Mouse (Mus musculus) stomach, embryonic 14.5 days (tissue): ENCODE data around the gene Pcbp1. TPM values are rescaled to one million over a fixed set of nuclear protein-coding genes. Genes with fewer than 3 reads are reported as not detected.
"Not testable (repeated sequence)": the region's sequence is repeated elsewhere in the genome, so short reads cannot be mapped to it uniquely, and the experiment has no call there.

ENCODE experiments used
- ATAC-seq: fragments of 200-750 bp; cut with Nextera tagmentation; 2 replicates; pipeline ENCODE4 v1.8.0; 2017; ENCODE audit warnings: low read depth, moderate TSS enrichment; ENCODE audit not compliant: insufficient number of reproducible peaks, insufficient read depth, low FRiP score
- H3K27ac ChIP-seq: fragments of 300-500 bp; sonication (generic); 2 replicates; pipeline ENCODE4 v1.5.1; 2014; ENCODE audit warnings: mild to moderate bottlenecking, low read length, moderate library complexity, mixed read lengths
- H3K27me3 ChIP-seq: fragments of 300-500 bp; sonication (generic); 2 replicates; pipeline ENCODE4 v1.6.1; 2014; ENCODE audit warnings: low read length, control low read depth, mixed read lengths; ENCODE audit not compliant: control insufficient read depth, insufficient read depth
- H3K36me3 ChIP-seq: fragments of 300-500 bp; sonication (generic); 2 replicates; pipeline ENCODE4 v1.6.1; 2014; ENCODE audit warnings: mild to moderate bottlenecking, control low read depth, low read length, moderate library complexity, mixed read lengths; ENCODE audit not compliant: control insufficient read depth, insufficient read depth
- H3K4me1 ChIP-seq: fragments of 300-500 bp; sonication (generic); 2 replicates; pipeline ENCODE4 v1.6.1; 2014; ENCODE audit warnings: low read length, control low read depth, mixed read lengths; ENCODE audit not compliant: control insufficient read depth, insufficient read depth
- H3K4me2 ChIP-seq: fragments of 300-500 bp; sonication (generic); replicated peaks from 2 replicates; pipeline ENCODE4 v1.6.1; 2014; ENCODE audit warnings: low read depth, low read length, control low read depth
- H3K4me3 ChIP-seq: fragments of 300-500 bp; sonication (generic); 2 replicates; pipeline ENCODE4 v1.5.1; 2014; ENCODE audit warnings: low read depth, low read length, control low read depth
- H3K9ac ChIP-seq: fragments of 300-500 bp; sonication (generic); replicated peaks from 2 replicates; pipeline ENCODE4 v1.6.1; 2014; ENCODE audit warnings: low read depth, mild to moderate bottlenecking, control low read depth, low read length, moderate library complexity, mixed read lengths
- H3K9me3 ChIP-seq: fragments of 300-500 bp; sonication (generic); 2 replicates; pipeline ENCODE4 v1.6.1; 2016; ENCODE audit warnings: low read depth, low read length, control low read depth; ENCODE audit not compliant: control insufficient read depth
- WGBS: fragments of 180-500 bp; shearing (Covaris S2); extraction: QIAGEN DNeasy Blood & Tissue Kit; methylation state at CpG from one replicate; pipeline ENCODE4 v1.1.7; 2014; 5-methylcytosine and 5-hydroxymethylcytosine counted together
- polyA plus RNA-seq: library from polyadenylated mRNA; unstranded; fragments of >200 nt; fragmentation: Nextera tagmentation; extraction: Ambion mirVana; gene quantifications from 2 replicates; pipeline ENCODE4 v1.2.1, GENCODE M21; 2014

Pcbp1 gene
- polyA plus RNA-seq, 1 experiment from 2014 or later: 230 TPM

DNA sequence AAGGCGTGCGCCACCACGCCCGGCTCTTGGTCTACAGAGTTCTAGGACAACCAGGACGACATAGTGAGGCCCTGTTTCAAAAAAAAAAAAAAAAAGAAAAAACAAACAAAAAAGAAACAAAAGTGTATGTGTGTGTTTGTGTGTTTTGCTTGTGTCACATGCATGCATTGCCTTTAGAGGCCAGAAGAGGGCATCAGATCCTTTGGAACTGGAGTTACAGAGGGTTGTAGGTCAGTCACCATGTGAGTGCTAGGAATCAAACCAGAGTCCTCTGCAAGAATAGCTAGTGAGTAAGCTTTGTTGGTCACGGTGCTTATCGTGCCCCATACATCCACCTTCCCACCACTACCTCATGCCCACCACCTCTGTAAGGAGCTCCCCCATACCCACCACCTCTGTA, 31.4 kb downstream of the Pcbp1 start:
- Histone ChIP-seq H3K4me3 (no peak overlapping the region), H3K4me2 (no peak overlapping the region), H3K36me3 (no peaks in the 10 kb centered on the region), H3K9me3 (no peaks in the 10 kb centered on the region), H3K27me3 (no peaks in the 10 kb centered on the region), H3K27ac (no peak overlapping the region), H3K4me1 (peaks cover 13% of the 10 kb centered on the region; the same call in 1 of the 2 replicates), H3K9ac (no peak overlapping the region)
- no peak for ATAC-seq
- WGBS: 89% methylated on average over 7 of the region's 7 CpGs

DNA sequence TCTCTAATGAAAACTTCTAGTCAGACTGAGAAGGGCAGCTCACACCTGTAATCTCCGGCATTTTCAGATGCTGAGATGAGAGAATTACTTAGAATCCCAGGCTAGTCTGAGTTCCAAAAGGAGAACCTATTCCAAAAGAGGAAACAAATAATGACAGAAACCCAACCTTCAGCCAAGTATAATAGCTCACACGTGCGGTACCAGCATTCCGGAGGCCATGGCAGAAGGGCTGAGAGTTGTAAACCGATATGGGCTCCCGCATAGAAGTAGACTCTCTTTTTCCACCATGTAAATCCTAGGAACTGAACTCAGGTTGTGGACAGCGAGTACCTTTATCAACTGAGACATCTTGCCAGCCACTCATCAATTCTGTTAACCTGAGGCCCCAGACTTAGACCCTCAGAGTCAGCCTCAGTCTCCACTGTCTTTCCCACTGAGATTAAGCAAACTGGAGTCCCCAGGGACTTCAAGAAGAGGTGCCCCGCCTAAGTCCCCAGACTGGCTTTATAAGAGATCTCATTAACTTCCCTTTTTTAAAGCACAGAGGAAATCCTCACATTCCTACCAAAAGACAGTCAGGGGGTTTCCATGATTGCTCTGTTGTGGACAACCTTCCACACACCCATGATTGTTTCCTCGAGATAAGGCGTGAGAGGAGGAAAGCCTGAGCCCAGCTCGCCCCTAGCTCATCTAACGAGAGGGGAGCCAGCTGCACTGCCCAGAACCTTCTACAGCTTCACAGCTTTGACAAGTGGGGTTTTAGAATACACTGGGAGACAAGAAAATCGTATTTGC, 32.5 kb downstream of the Pcbp1 start:
- H3K27ac ChIP-seq: no peak overlapping the region
- 61% methylated on average over 13 of the region's 13 CpGs for WGBS
- no peaks in the 10 kb centered on the region for H3K27me3 ChIP-seq
- H3K4me2 ChIP-seq: no peak overlapping the region
- no peak overlapping the region for H3K4me3 ChIP-seq
- no peaks in the 10 kb centered on the region for H3K36me3 ChIP-seq
- peaks cover 13% of the 10 kb centered on the region; the same call in 1 of the 2 replicates for H3K4me1 ChIP-seq
- no peak overlapping the region for H3K9ac ChIP-seq
- no peaks in the 10 kb centered on the region for H3K9me3 ChIP-seq
- no peak for ATAC-seq

DNA sequence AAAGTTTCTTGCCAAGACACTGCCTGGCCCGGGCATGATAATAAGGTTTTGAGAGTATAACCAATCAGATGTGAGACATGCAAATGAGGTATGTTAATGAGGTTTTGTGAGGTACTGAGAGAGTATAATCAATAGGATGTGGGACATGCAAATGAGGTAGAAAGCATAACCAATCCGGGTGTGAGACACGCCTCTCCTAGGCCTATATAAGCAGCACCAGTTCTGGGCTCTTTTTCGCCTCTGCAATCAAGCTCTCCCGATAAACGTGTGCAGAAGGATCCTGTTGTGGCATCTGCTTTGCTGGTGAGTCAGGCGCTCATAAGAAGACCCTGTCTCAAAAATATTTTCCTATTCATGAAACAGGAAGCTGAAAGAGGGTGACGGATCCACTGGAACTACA, 35.7 kb downstream of the Pcbp1 start:
- H3K4me2 ChIP-seq, H3K27me3 ChIP-seq, H3K9ac ChIP-seq, H3K4me3 ChIP-seq, H3K9me3 ChIP-seq, H3K27ac ChIP-seq, ATAC-seq, H3K36me3 ChIP-seq: not testable (repeated sequence)
- peaks cover 15% of the 10 kb centered on the region for H3K4me1 ChIP-seq
- 90% methylated on average over 8 of the region's 8 CpGs for WGBS

DNA sequence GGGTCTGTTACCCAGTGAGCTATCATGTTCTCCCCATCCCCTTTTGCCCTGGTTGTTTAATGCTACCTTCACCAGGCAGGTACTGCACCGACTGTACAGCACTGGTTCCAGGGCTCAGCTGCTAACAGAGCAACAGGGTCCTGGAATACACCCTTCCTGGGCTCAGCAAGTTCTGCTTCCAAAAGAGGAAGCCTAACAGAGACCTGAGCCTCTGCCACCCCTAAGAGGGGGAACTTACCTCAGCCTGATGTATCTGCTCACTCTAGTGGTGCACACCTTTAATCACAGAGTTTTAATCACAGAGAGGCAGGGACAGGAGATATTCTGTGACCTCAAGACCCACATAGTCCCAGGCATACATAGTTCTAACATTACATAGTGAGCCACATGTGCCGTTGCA, 36.2 kb downstream of the Pcbp1 start:
- H3K36me3 ChIP-seq: no peaks in the 10 kb centered on the region

DNA sequence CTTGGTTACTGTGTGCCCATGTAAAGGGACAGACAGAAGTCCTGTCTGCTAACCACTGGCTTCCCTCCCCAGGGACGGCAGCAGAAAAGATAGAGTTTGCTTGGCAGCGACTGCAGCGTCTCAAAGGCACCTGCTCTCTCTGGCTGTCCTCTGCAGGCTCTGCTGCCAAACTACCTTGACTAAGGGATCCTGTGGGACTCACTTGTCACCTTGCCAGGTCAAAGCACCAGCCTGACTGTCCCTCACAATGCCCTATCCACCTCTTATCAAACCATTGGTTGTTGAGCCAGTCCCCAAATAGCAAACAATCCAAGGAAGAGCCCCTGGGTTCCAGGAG, 38.0 kb downstream of the Pcbp1 start:
- no peak overlapping the region for H3K4me2 ChIP-seq
- no peak overlapping the region for H3K4me3 ChIP-seq
- peak overlapping the region; percentile 98 for H3K27ac ChIP-seq
- no peaks in the 10 kb centered on the region for H3K9me3 ChIP-seq
- no peaks in the 10 kb centered on the region for H3K36me3 ChIP-seq
- H3K27me3 ChIP-seq: no peaks in the 10 kb centered on the region
- 48% methylated on average over 3 of the region's 3 CpGs for WGBS
- H3K4me1 ChIP-seq: peaks cover 15% of the 10 kb centered on the region
- ATAC-seq: no peak
- peak overlapping the region; percentile 25; the same call in 1 of the 2 replicates for H3K9ac ChIP-seq

More for the DNA sequence above, 36.2 kb downstream of the Pcbp1 start:
- H3K4me3 ChIP-seq: no peak overlapping the region
- no peak overlapping the region for H3K9ac ChIP-seq
- WGBS: 90% methylated on average over 2 of the region's 2 CpGs
- peaks cover 15% of the 10 kb centered on the region for H3K4me1 ChIP-seq
- H3K9me3 ChIP-seq: no peaks in the 10 kb centered on the region
- no peak overlapping the region for H3K4me2 ChIP-seq
- no peaks in the 10 kb centered on the region for H3K27me3 ChIP-seq
- H3K27ac ChIP-seq: no peak overlapping the region
- ATAC-seq: no peak

DNA sequence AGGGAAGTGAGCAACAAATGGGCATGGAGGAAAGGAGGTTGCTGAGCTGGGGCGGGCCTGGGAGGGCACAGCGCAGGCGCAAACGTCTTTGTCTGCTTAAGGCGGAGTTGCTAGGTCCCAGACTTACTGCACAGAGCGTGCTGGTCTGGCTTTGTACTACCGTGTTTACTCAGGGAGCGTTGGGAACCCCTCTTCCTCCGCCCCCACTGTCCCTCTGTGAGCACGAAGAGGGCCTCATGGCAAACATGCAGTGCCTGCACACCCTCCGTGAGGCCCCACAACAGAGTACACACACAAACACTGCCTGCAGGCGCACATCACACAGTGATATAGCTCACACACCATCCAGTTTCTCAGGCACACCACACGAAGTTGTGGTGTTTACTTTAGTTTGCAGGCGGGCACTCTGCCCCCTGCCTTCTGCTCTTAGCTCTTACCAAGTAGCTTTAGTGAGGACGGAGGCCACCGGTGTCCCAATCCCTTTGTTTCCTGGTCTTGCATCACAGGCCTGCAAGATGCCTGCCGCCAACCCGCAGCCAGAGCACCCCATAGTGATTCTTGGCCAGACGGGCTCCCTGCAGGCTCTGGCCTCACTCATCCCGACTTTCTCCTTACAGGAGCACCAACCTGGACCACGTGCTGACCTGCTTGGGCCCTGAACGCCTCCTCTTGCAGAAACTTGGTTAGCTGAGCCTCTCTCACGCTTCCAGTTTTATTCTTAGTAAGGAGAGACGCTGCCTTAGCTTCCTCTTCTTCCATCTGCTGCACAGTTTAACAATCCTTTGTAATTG, 38.6 kb downstream of the Pcbp1 start:
- Histone ChIP-seq H3K4me3 (no peak overlapping the region), H3K9ac (peak overlapping the region; percentile 25; the same call in 1 of the 2 replicates), H3K27ac (peak overlapping the region; percentile 98), H3K4me1 (peaks cover 15% of the 10 kb centered on the region), H3K27me3 (no peaks in the 10 kb centered on the region), H3K9me3 (no peaks in the 10 kb centered on the region), H3K4me2 (peak overlapping the region; percentile 22), H3K36me3 (no peaks in the 10 kb centered on the region)
- ATAC-seq: peak; percentile 95
- 6% methylated on average over 24 of the region's 24 CpGs for WGBS

DNA sequence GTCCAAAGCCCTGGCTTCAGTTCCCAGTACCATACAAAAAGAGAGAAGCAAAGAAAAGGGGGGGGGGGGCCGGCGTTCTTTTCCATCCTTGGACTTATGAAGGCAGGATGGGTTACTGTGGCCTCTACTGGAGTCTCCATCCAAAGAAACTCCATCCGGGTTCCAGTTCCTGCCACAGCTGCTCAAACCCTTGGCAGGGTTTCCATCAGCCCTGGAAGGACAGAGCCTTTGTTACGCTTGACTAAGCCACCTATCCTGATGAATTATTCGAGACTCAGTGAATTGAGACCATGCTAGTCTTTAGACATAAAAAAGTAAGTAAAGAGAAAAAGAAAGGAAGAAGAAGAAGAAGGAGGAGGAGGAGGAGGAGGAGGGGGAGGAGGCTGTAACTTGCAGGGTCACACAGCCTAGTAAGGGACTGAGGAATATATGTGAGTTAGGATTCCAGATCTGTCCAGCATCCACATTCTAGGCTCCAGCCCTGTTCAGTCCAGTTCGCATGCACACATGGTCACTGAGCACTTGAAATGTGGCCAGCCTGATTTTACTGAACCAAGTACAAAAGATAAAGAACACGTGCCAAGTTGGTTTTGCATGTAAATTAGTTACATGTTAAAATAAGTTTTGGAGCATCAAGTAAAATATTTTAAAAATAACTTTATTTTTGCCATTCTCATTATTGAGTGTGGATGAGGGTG, 40.0 kb downstream of the Pcbp1 start:
- H3K4me2 ChIP-seq: no peak overlapping the region
- H3K4me1 ChIP-seq: peaks cover 15% of the 10 kb centered on the region
- 82% methylated on average over 7 of the region's 7 CpGs for WGBS
- no peaks in the 10 kb centered on the region for H3K36me3 ChIP-seq
- H3K27ac ChIP-seq: 0 out of 2 replicates have a peak overlapping the region, but pooled peaks have one; percentile 17
- no peaks in the 10 kb centered on the region for H3K27me3 ChIP-seq
- no peak for ATAC-seq
- no peak overlapping the region for H3K9ac ChIP-seq
- no peaks in the 10 kb centered on the region for H3K9me3 ChIP-seq
- H3K4me3 ChIP-seq: no peak overlapping the region

DNA sequence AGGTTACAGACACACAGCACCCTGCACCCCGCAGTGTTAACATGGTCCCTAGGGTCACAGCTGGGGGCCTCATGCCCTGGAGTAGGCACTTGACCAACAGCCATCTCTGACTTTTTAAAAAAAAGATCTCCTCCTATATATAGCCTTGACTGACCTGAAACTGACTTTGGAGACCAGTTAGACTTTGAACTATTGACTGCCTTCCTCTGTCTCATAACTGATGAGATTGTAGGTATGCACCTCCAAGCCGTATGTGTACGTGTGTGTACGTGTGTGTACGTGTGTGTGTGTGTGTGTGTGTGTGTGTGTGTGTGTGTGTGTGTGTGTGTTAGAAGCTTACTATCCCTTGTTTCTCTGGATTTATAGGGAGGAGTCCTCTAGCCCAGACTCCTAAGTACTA, 44.2 kb downstream of the Pcbp1 start:
- Histone ChIP-seq H3K9ac (no peak overlapping the region), H3K27ac (no peak overlapping the region), H3K36me3 (no peaks in the 10 kb centered on the region), H3K4me1 (peaks cover 14% of the 10 kb centered on the region), H3K4me2 (no peak overlapping the region), H3K9me3 (no peaks in the 10 kb centered on the region), H3K27me3 (no peaks in the 10 kb centered on the region), H3K4me3 (no peak overlapping the region)
- peak; percentile 20; the same call in 1 of the 2 replicates for ATAC-seq
- WGBS: 86% methylated on average over 5 of the region's 5 CpGs
